Mouse (Mus musculus) erythroblast, embryonic 14.5 days (primary cell): ENCODE results near the gene Cdkl4.

ENCODE experiments used
- GATA1 ChIP-seq: IDR thresholded peaks from 2 replicates; pipeline ENCODE4 v1.6.1; 2012; ENCODE audit warnings: low read length, inconsistent platforms, mixed read lengths
- TAL1 ChIP-seq: IDR thresholded peaks from 3 replicates; pipeline ENCODE4 v1.6.1; 2012; ENCODE audit warnings: low read length, inconsistent platforms, mixed read lengths

DNA sequence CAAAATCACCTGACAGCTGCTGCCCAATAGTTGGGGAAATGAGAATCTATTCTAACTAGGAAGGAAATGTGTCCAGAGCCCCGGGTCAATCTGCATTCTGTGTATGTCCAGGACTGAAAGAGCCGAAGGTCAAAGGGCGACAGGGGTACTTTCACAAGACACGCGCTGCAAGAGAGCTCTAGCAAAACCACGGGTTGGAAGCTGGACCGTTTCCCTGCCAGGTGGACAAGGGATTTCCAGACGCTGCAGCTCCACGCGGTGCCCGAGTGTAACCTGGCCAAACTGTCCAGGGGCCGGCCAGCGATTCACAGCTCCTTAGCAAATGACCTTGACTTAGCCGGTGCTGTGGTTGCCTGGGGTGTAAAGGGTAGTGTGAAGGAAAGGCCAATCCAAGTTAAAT is 19.0 kb downstream of the Cdkl4 start:
- TF ChIP-seq GATA1 (no peak), TAL1 (no peak)
